Mouse (Mus musculus) liver, adult 2 months (tissue): ENCODE results near the gene Cacng7. TPM values are rescaled to one million over a fixed set of nuclear protein-coding genes. Genes with fewer than 3 reads are reported as not detected.

Experiments used
- DNase-seq: peaks from one replicate; pipeline ENCODE4 v3.0.0-alpha.2; 2011; ENCODE audit warnings: low read depth, low spot score; ENCODE audit errors: extremely low read depth
- H3K27ac ChIP-seq: fragments of 200-500 bp; replicated peaks from 2 replicates; pipeline ENCODE4 v1.5.1; 2012; ENCODE audit warnings: low read depth, mild to moderate bottlenecking, control low read depth, inconsistent platforms, low read length; ENCODE audit not compliant: insufficient read depth
- H3K27me3 ChIP-seq: fragments of 200-500 bp; 2 replicates; pipeline ENCODE4 v1.6.1; 2012; ENCODE audit warnings: mild to moderate bottlenecking, moderate library complexity, low read length, inconsistent platforms; ENCODE audit not compliant: control insufficient read depth, insufficient read depth
- H3K36me3 ChIP-seq: fragments of 200-500 bp; 2 replicates; pipeline ENCODE4 v1.6.1; 2012; ENCODE audit warnings: low read length, inconsistent platforms; ENCODE audit not compliant: control insufficient read depth, insufficient read depth
- H3K4me1 ChIP-seq: fragments of 200-500 bp; 2 replicates; pipeline ENCODE4 v1.6.1; 2011; ENCODE audit warnings: low read length; ENCODE audit not compliant: control insufficient read depth, insufficient read depth
- H3K4me3 ChIP-seq: fragments of 200-500 bp; 2 replicates; pipeline ENCODE4 v1.5.1; 2011; ENCODE audit warnings: low read depth, mild to moderate bottlenecking, control low read depth, low read length, moderate library complexity; ENCODE audit not compliant: insufficient read depth
- H3K79me2 ChIP-seq: fragments of 200-500 bp; 2 replicates; pipeline ENCODE4 v1.6.1; 2012; ENCODE audit warnings: inconsistent platforms, mild to moderate bottlenecking, low read length, moderate library complexity; ENCODE audit not compliant: control insufficient read depth, insufficient read depth
- H3K9ac ChIP-seq: fragments of 200-500 bp; 2 replicates; pipeline ENCODE4 v1.6.1; 2012; ENCODE audit warnings: low read depth, mild to moderate bottlenecking, control low read depth, inconsistent platforms, low read length
- CTCF ChIP-seq: fragments of 200-500 bp; IDR thresholded peaks from 2 replicates; pipeline ENCODE4 v1.5.1; 2011; ENCODE audit warnings: low read depth, low read length, control low read depth
- POLR2A ChIP-seq: fragments of 200-500 bp; IDR thresholded peaks from 2 replicates; pipeline ENCODE4 v1.6.1; 2011; ENCODE audit warnings: low read length, control low read depth; ENCODE audit not compliant: insufficient read depth; ENCODE audit errors: extremely low read depth
- WGBS: fragments of 180-500 bp; shearing (Covaris S2); methylation state at CpG from one replicate; pipeline ENCODE4 v1.1.7; 2018; 5-methylcytosine and 5-hydroxymethylcytosine counted together
- polyA plus RNA-seq: library from polyadenylated mRNA; depleted of rRNA; stranded (reverse); fragments of >200 nt; gene quantifications from 2 replicates; pipeline ENCODE4 v1.2.3, GENCODE M21; 2012
- total RNA-seq: library from RNA; depleted of rRNA; stranded (reverse); fragments of >200 nt; gene quantifications from 2 replicates; pipeline ENCODE4 v1.2.3, GENCODE M21; 2014

The Cacng7 gene
- total and polyA plus RNA-seq, 2 experiments, result 0.29 to 0.37 TPM

- Histone ChIP-seq H3K79me2 (no peaks in the 10 kb centered on the region), H3K27me3 (no peaks in the 10 kb centered on the region), H3K27ac (no peak overlapping the region), H3K4me1 (no peaks in the 10 kb centered on the region), H3K36me3 (no peaks in the 10 kb centered on the region), H3K4me3 (no peak overlapping the region), H3K9ac (no peak overlapping the region)
- 71% methylated on average over 6 of the region's 6 CpGs for WGBS
- no peak for TF ChIP-seq POLR2A
- TF ChIP-seq CTCF, result no peak
- DNase-seq, result no peak
Observed at GRCm38 (mm10) chr7:3354850-3355249, 22.1 kb downstream of the Cacng7 start.

GRCm38 (mm10) chr7:3360678-3361077, 27.9 kb downstream of the Cacng7 start:
- H3K36me3 ChIP-seq, result no peaks in the 10 kb centered on the region
- H3K4me3 ChIP-seq, result no peak overlapping the region
- no peak overlapping the region for H3K27ac ChIP-seq
- TF ChIP-seq CTCF (no peak), POLR2A (no peak)
- 0 out of 2 replicates have a peak, but pooled peaks cover 3% of the 10 kb centered on the region for H3K27me3 ChIP-seq
- 96% methylated on average over 1 of the region's 1 CpGs for WGBS
- H3K79me2 ChIP-seq, result no peaks in the 10 kb centered on the region
- no peak overlapping the region for H3K9ac ChIP-seq
- no peak for DNase-seq
- no peaks in the 10 kb centered on the region for H3K4me1 ChIP-seq

- WGBS, result 46% methylated on average over 11 of the region's 11 CpGs
- H3K4me3 ChIP-seq, result no peak overlapping the region
- DNase-seq, result no peak
- H3K4me1 ChIP-seq, result no peaks in the 10 kb centered on the region
- TF ChIP-seq CTCF (no peak), POLR2A (no peak)
- no peak overlapping the region for H3K27ac ChIP-seq
- H3K36me3 ChIP-seq, result no peaks in the 10 kb centered on the region
- H3K9ac ChIP-seq, result no peak overlapping the region
- peaks cover 5% of the 10 kb centered on the region; the same call in 1 of the 2 replicates for H3K27me3 ChIP-seq
- H3K79me2 ChIP-seq, result no peaks in the 10 kb centered on the region
Observed at GRCm38 (mm10) chr7:3365547-3366279, 33.0 kb downstream of the Cacng7 start.

GRCm38 (mm10) chr7:3366705-3367516, 34.2 kb downstream of the Cacng7 start:
- no peak overlapping the region for H3K4me3 ChIP-seq

GRCm38 (mm10) chr7:3367569-3367968, 34.8 kb downstream of the Cacng7 start:
- no peak overlapping the region for H3K4me3 ChIP-seq
- 5% methylated on average over 11 of the region's 11 CpGs for WGBS
- no peak for TF ChIP-seq CTCF
- TF ChIP-seq POLR2A, result no peak
- H3K27ac ChIP-seq, result no peak overlapping the region
- H3K27me3 ChIP-seq, result peaks cover 5% of the 10 kb centered on the region; the same call in 1 of the 2 replicates
- H3K79me2 ChIP-seq, result no peaks in the 10 kb centered on the region
- H3K4me1 ChIP-seq, result no peaks in the 10 kb centered on the region
- H3K9ac ChIP-seq, result no peak overlapping the region
- DNase-seq, result no peak
- H3K36me3 ChIP-seq, result no peaks in the 10 kb centered on the region

More at GRCm38 (mm10) chr7:3366705-3367516, 34.2 kb downstream of the Cacng7 start:
- TF ChIP-seq CTCF (no peak), POLR2A (no peak)
- H3K36me3 ChIP-seq, result no peaks in the 10 kb centered on the region
- H3K27ac ChIP-seq, result no peak overlapping the region
- DNase-seq, result no peak
- H3K4me1 ChIP-seq, result no peaks in the 10 kb centered on the region
- no peak overlapping the region for H3K9ac ChIP-seq
- WGBS, result 5% methylated on average over 42 of the region's 42 CpGs
- peaks cover 5% of the 10 kb centered on the region; the same call in 1 of the 2 replicates for H3K27me3 ChIP-seq
- H3K79me2 ChIP-seq, result no peaks in the 10 kb centered on the region
